Mouse (Mus musculus) forebrain, embryonic 15.5 days (tissue): ENCODE data around the gene Gpatch2. TPM values are rescaled to one million over a fixed set of nuclear protein-coding genes. Genes with fewer than 3 reads are reported as not detected.
A peak's percentile ranks its signal among the peaks of the same experiment; 100 is the strongest.

Experiments
- ATAC-seq: fragments of 200-750 bp; cut with Nextera tagmentation; replicated peaks from 2 replicates; pipeline ENCODE4 v1.8.0; 2017; ENCODE audit warnings: mild to moderate bottlenecking, moderate TSS enrichment, moderate library complexity
- H3K27ac ChIP-seq: fragments of 300-500 bp; sonication (generic); replicated peaks from 2 replicates; pipeline ENCODE4 v1.5.1; 2015; ENCODE audit warnings: mild to moderate bottlenecking, inconsistent platforms
- H3K27me3 ChIP-seq: fragments of 300-500 bp; sonication (generic); 2 replicates; pipeline ENCODE4 v1.6.1; 2015; ENCODE audit warnings: inconsistent platforms
- H3K36me3 ChIP-seq: fragments of 300-500 bp; sonication (generic); 2 replicates; pipeline ENCODE4 v1.6.1; 2015; ENCODE audit warnings: mild to moderate bottlenecking, inconsistent platforms
- H3K4me1 ChIP-seq: fragments of 300-500 bp; sonication (generic); 2 replicates; pipeline ENCODE4 v1.6.1; 2015; ENCODE audit warnings: inconsistent platforms
- H3K4me2 ChIP-seq: fragments of 300-500 bp; sonication (generic); replicated peaks from 2 replicates; pipeline ENCODE4 v1.6.1; 2015; ENCODE audit warnings: mild to moderate bottlenecking, inconsistent platforms
- H3K4me3 ChIP-seq: fragments of 300-500 bp; sonication (generic); 2 replicates; pipeline ENCODE4 v1.5.1; 2015; ENCODE audit warnings: mild to moderate bottlenecking, inconsistent platforms
- H3K9ac ChIP-seq: fragments of 300-500 bp; sonication (generic); replicated peaks from 2 replicates; pipeline ENCODE4 v1.6.1; 2015; ENCODE audit warnings: mild to moderate bottlenecking, inconsistent platforms
- H3K9me3 ChIP-seq: fragments of 300-500 bp; sonication (generic); 2 replicates; pipeline ENCODE4 v1.6.1; 2016; ENCODE audit warnings: inconsistent platforms
- WGBS: fragments of 180-500 bp; shearing (Covaris S2); methylation state at CpG from one replicate; pipeline ENCODE4 v1.1.7; 2015; ENCODE audit warnings: mixed read lengths; 5-methylcytosine and 5-hydroxymethylcytosine counted together
- polyA plus RNA-seq: library from polyadenylated mRNA; unstranded; fragments of >200 nt; fragmentation: Nextera tagmentation; extraction: Ambion mirVana; gene quantifications from 2 replicates; pipeline ENCODE4 v1.2.1, GENCODE M21; 2015

The Gpatch2 gene
- polyA plus RNA-seq, 1 experiment from 2014 or later = 16.6 TPM

DNA sequence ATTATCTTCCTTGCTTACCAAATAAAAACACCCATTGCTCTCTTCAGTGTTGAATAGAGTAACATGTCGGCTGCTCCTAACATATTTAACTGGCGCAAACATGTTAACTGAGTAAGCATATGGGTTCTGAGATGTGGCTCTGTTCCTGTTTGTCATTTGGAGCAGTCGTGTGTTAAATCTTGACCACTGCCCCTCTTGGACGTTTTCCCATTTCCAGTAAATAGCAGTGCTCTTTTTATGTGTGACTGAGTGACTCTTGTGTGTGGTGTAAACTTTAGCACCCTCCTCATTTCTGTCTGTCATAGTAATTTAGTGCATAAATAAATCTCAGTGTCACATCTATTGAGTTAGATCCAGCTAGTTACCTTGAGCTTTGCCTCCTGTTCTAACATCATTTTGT is 52.3 kb downstream of the Gpatch2 start:
- no peak overlapping the region for H3K4me3 ChIP-seq
- H3K4me1 ChIP-seq = peaks cover 4% of the 10 kb centered on the region; the same call in 1 of the 2 replicates
- WGBS = 59% methylated on average over 4 of the region's 4 CpGs
- H3K4me2 ChIP-seq = no peak overlapping the region
- no peak overlapping the region for H3K27ac ChIP-seq
- no peak for ATAC-seq
- no peak overlapping the region for H3K9ac ChIP-seq
- H3K36me3 ChIP-seq = no peaks in the 10 kb centered on the region
- no peaks in the 10 kb centered on the region for H3K9me3 ChIP-seq
- no peaks in the 10 kb centered on the region for H3K27me3 ChIP-seq

DNA sequence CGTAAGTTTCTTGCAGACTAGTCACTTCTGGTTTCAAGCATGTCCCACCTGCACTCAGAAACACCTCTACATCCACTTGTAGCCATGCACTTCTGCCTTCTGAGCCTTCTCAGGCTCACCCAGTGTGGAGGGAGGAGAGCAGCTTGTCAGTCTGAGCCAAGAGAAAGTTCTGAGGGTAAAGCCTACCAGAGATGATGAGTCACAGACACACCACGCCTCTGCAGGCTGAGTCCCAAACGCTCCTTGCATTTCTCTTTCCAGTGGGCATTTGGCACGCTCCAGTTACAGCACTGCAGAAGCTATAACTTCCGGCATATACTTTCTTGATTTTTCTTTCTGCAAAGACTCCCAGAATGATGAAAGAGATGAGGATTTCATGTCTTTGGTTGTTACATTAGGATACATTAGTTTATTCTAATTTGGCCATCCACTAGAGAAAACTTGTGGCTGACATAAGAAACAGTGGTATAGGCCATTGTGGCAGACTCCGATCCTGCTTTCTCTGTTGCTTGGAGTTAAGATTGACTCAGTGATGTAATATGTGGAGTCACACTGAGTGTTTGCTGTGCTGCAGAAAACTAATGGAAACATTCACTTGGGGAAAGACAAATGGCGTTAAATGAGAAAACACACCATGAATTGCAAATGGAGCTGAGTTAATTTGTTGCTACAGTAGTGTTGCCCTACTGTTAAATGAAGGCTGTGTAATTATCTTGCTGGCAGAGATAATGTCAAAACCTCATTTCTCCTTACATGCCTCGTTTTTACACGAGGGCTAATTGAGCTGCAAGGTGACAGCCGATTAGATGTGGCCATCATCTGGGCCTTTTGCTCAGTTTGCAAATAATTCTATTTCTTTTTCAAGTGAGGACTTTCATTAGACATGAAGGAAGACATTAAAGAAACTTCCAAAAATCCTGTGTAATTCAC is 55.3 kb downstream of the Gpatch2 start:
- ATAC-seq = no peak
- Histone ChIP-seq H3K4me1 (peaks cover 4% of the 10 kb centered on the region; the same call in 1 of the 2 replicates), H3K9ac (no peak overlapping the region), H3K27ac (no peak overlapping the region), H3K36me3 (no peaks in the 10 kb centered on the region), H3K4me3 (no peak overlapping the region), H3K4me2 (no peak overlapping the region), H3K27me3 (no peaks in the 10 kb centered on the region), H3K9me3 (no peaks in the 10 kb centered on the region)
- 58% methylated on average over 10 of the region's 10 CpGs for WGBS

DNA sequence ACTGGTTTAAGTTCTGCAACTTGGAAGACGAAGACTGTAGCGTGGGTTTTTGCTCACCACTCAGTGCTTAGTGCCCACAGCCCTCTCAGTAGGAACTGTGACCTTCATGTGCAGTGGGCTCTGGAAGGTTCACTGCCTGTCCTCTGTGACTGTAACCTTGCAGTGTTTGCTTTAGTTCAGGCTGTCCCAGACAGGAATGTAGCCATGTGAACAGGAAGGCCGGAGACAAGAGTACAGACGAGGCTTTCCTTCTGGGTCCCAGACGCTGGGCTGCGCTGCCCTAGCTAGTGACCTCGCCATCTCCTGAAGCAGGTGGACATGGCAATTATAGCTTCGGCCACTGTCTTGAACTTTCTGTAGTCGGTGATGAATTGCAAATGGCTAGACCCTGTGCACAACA is 62.0 kb downstream of the Gpatch2 start:
- Histone ChIP-seq H3K4me2 (no peak overlapping the region), H3K9me3 (no peaks in the 10 kb centered on the region), H3K4me1 (0 out of 2 replicates have a peak, but pooled peaks cover 3% of the 10 kb centered on the region), H3K9ac (no peak overlapping the region), H3K36me3 (no peaks in the 10 kb centered on the region), H3K4me3 (no peak overlapping the region), H3K27ac (no peak overlapping the region), H3K27me3 (no peaks in the 10 kb centered on the region)
- no peak for ATAC-seq
- WGBS = 85% methylated on average over 9 of the region's 9 CpGs

DNA sequence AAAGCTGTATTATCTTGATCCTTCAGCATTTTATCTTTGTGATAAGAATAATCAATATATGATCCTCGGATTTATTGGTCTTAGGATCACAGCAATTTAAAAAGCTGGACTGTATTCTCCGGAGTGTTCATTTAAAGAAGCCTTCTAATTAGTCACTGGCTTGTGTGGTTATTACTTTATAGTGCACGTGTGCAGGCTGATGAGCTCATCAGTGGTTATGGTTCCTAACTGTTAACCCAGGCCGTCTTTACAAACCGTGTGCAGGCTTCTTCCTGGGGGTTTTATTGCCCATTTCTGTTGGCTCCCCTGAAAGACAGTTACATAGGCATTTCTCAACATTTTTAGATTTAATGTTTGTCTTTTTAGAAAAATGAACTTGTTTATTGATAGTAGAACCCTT is 63.2 kb downstream of the Gpatch2 start:
- Histone ChIP-seq H3K4me2 (no peak overlapping the region), H3K9ac (no peak overlapping the region), H3K9me3 (no peaks in the 10 kb centered on the region), H3K4me3 (no peak overlapping the region), H3K27ac (no peak overlapping the region), H3K36me3 (no peaks in the 10 kb centered on the region), H3K27me3 (no peaks in the 10 kb centered on the region), H3K4me1 (peaks cover 7% of the 10 kb centered on the region; the same call in 1 of the 2 replicates)
- no peak for ATAC-seq
- 51% methylated on average over 5 of the region's 5 CpGs for WGBS

DNA sequence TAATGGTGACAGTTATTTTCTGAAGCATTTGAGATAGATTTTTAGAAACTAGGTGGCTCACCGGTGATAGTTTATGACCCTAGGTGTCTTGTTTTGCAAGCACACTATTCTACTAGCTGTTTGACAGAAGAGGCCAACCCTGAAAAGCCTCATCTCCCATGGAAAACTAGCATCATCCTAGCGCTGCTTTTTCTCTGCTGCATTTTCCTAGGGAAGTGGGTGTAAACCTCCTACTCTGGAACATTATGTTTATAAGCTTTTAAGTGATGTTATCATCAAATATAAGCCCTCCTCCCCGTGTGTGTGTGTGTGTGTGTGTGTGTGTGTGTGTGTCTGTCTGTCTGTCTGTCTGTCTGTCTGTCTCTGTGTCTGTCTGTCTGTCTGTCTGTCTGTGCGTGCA is 64.5 kb downstream of the Gpatch2 start:
- 89% methylated on average over 4 of the region's 4 CpGs for WGBS
- peaks cover 7% of the 10 kb centered on the region; the same call in 1 of the 2 replicates for H3K4me1 ChIP-seq
- H3K9ac ChIP-seq = no peak overlapping the region
- H3K4me3 ChIP-seq = no peak overlapping the region
- H3K27ac ChIP-seq = no peak overlapping the region
- H3K27me3 ChIP-seq = no peaks in the 10 kb centered on the region
- H3K4me2 ChIP-seq = no peak overlapping the region
- no peak for ATAC-seq
- no peaks in the 10 kb centered on the region for H3K9me3 ChIP-seq
- H3K36me3 ChIP-seq = no peaks in the 10 kb centered on the region

DNA sequence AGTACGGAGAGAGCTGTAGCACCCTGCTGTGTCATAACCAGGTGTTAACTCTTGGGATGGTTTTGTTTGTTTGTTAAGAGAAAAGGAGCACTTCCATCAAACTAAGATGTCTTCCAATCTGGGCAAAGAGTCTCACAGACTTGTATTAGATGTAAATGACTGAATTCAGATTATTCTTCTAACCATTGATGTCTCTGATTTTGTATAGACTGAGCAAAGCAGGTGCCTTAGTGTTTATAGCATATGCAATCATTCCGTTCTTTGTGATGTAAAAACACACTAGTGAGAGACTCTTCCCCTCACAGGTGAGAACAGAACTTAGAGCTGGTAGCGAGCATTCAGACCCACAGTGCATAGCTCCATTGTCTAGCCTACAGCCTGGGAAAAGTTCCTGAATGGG is 67.0 kb downstream of the Gpatch2 start:
- no peaks in the 10 kb centered on the region for H3K27me3 ChIP-seq
- H3K27ac ChIP-seq = no peak overlapping the region
- ATAC-seq = no peak
- H3K4me3 ChIP-seq = no peak overlapping the region
- no peaks in the 10 kb centered on the region for H3K36me3 ChIP-seq
- 57% methylated on average over 3 of the region's 3 CpGs for WGBS
- H3K9me3 ChIP-seq = no peaks in the 10 kb centered on the region
- H3K4me1 ChIP-seq = peaks cover 6% of the 10 kb centered on the region; the same call in 1 of the 2 replicates
- no peak overlapping the region for H3K4me2 ChIP-seq
- no peak overlapping the region for H3K9ac ChIP-seq

DNA sequence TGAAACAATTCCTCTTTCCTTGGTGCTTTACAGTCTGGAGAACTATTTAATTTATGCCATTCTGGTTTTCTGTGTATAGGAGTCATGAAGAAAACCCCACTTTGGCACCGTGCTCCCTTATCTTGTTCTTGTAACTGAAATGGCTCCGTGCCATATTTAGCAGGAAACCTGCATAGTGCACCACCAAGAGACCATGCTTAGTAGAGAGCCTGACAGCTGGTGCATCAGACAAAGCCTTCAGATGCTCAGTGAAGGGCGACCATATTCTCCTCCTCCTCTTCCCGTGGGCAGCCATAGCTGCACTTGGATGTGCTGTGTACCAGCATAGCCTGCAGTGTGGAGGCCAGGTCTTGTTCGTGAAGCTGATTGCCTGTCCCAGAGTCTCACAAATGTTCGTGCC is 67.5 kb downstream of the Gpatch2 start:
- Histone ChIP-seq H3K27me3 (no peaks in the 10 kb centered on the region), H3K9me3 (no peaks in the 10 kb centered on the region), H3K36me3 (no peaks in the 10 kb centered on the region), H3K4me3 (no peak overlapping the region), H3K27ac (no peak overlapping the region), H3K4me2 (no peak overlapping the region), H3K9ac (no peak overlapping the region), H3K4me1 (peaks cover 5% of the 10 kb centered on the region; the same call in 1 of the 2 replicates)
- ATAC-seq = 0 out of 2 replicates have a peak, but pooled peaks have one; percentile 38
- WGBS = 61% methylated on average over 6 of the region's 6 CpGs

DNA sequence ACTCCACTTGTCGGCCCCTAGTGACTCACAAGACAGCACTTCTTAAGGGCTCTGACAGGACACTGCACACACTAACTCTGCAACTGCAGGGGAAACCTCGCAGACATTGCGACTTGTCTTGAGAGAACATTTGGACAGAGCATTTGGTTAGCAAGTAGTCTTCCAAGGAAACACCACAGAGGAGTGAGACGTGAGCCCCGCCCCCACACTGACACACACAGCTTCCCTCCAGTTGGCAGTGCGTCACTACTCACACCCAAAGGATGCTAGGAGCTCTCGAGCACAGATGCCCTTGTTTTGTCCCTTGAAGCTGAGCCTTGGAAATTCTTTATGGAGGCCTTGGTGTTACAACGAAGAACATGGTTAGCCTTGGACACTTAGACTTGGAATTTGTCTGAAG is 70.4 kb downstream of the Gpatch2 start:
- Histone ChIP-seq H3K4me1 (peaks cover 5% of the 10 kb centered on the region; the same call in 1 of the 2 replicates), H3K4me2 (no peak overlapping the region), H3K27ac (no peak overlapping the region), H3K9ac (no peak overlapping the region), H3K9me3 (no peaks in the 10 kb centered on the region), H3K27me3 (no peaks in the 10 kb centered on the region), H3K36me3 (no peaks in the 10 kb centered on the region), H3K4me3 (no peak overlapping the region)
- ATAC-seq = no peak
- 83% methylated on average over 8 of the region's 8 CpGs for WGBS

DNA sequence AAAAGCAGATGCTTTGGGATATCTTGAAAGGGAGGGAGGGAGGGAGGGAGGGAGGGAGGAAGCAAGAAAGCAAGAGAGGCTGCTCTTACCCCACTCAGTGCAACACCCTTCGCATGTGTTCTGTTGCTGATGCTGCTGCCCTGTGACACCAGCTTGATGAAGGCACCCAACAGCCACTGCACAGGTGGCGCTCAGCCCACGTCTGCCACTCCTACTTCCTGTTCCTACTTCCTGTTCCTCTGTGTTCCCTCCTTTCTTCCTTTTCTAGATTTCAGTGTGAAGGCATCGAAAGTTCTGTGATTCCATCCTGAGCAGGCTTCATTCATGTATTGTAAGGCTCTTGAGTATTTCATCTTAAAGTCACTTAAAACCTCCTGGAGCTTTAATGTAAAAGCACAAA is 71.1 kb downstream of the Gpatch2 start:
- peaks cover 5% of the 10 kb centered on the region; the same call in 1 of the 2 replicates for H3K4me1 ChIP-seq
- no peak overlapping the region for H3K9ac ChIP-seq
- ATAC-seq = no peak
- no peaks in the 10 kb centered on the region for H3K27me3 ChIP-seq
- H3K36me3 ChIP-seq = no peaks in the 10 kb centered on the region
- H3K4me2 ChIP-seq = no peak overlapping the region
- no peaks in the 10 kb centered on the region for H3K9me3 ChIP-seq
- WGBS = 95% methylated on average over 4 of the region's 4 CpGs
- no peak overlapping the region for H3K27ac ChIP-seq
- H3K4me3 ChIP-seq = no peak overlapping the region

DNA sequence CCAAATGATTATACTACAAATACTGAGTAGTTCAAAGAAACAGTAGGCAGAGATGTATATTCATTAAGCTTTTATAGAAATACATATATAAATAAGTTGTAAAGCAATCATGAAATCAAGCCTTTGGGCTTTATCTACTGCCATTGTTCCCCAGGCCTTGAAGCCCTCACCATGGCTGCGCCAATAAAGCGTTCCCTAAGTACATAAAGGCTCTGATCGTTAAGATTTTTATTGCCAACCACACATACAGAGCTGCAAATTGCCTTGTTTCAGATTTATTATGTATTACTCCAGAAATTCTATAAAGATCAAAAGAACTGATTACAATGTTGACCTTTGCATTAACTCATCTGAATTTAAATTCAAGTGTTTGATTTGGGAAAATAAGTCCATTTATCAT is 71.6 kb downstream of the Gpatch2 start:
- WGBS = 68% methylated on average over 3 of the region's 3 CpGs
- Histone ChIP-seq H3K4me1 (peaks cover 5% of the 10 kb centered on the region; the same call in 1 of the 2 replicates), H3K27ac (no peak overlapping the region), H3K36me3 (no peaks in the 10 kb centered on the region), H3K4me2 (no peak overlapping the region), H3K4me3 (no peak overlapping the region), H3K9me3 (no peaks in the 10 kb centered on the region), H3K27me3 (no peaks in the 10 kb centered on the region), H3K9ac (no peak overlapping the region)
- no peak for ATAC-seq

DNA sequence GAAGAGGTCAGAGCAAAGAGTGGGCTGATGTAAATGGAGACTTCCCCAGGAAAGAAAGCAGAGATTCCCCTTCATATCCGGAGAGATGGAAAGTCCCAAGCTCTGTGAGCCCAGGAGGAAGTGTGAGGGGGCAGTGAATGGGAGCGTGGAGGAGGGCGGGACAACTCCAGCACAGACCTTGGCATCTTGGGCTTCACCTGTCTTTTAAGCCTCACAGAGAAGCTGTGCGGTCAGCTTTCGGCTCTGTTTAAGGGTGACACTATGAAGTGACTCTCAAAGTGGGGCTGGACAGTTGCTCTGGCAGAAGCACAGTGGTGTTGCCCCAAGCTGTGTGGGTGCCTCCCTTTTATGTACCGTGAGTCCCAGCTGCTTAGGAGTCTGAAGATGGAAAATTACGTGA is 74.9 kb downstream of the Gpatch2 start:
- no peak for ATAC-seq
- Histone ChIP-seq H3K27me3 (no peaks in the 10 kb centered on the region), H3K36me3 (no peaks in the 10 kb centered on the region), H3K9ac (no peak overlapping the region), H3K4me2 (no peak overlapping the region), H3K27ac (no peak overlapping the region), H3K4me3 (no peak overlapping the region), H3K9me3 (no peaks in the 10 kb centered on the region), H3K4me1 (no peaks in the 10 kb centered on the region)
- 96% methylated on average over 7 of the region's 7 CpGs for WGBS

DNA sequence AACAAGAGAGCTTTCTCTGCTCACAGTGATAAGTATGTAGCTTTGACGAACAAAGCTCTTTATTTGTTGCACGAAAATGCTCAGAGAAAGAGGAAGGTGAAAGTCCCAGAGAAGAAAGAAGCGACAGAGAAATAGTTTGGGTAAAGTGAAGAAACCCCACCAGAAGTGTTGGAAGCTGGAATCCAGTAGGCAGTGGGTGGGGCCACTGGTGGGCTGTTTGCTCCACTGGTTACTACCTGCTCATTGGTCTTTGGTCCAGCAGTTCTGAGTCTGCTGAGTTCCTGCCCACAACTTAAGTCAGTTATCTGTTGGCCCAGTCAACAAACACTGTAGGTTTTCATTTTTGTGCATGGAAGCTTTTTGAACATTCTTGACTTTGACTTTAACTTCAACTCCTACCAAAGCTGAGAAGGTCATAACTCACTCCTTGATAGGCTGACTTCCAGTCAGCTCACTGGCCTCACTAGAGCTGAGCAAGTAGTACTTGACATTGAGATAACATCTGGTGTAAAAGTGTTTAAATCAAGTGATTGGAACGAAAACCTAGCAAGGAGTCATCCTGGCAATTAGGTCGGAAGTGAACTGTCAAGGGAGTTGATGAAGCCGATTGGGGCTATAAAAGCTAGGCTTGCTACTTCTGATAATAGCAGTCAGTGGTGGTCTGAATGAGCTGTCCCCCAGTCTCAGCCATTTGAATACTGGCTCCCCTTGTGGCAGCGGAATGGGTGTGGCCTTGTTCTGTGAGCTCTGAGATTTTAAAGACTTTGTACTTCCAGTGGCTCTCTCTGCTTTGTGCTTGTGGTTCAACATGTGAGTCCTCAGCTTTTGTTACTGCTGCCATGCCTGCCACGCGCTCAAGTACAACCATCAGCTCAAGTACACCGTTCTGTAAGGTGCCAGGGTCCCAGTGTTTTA is 76.4 kb downstream of the Gpatch2 start:
- no peak overlapping the region for H3K4me2 ChIP-seq
- H3K9ac ChIP-seq = no peak overlapping the region
- no peaks in the 10 kb centered on the region for H3K9me3 ChIP-seq
- 86% methylated on average over 10 of the region's 10 CpGs for WGBS
- no peak overlapping the region for H3K27ac ChIP-seq
- ATAC-seq = no peak
- H3K36me3 ChIP-seq = no peaks in the 10 kb centered on the region
- no peak overlapping the region for H3K4me3 ChIP-seq
- no peaks in the 10 kb centered on the region for H3K27me3 ChIP-seq
- H3K4me1 ChIP-seq = no peaks in the 10 kb centered on the region
